Comparison of ENCODE assay signal across 7 mouse cellular contexts in the genomic region with DNA sequence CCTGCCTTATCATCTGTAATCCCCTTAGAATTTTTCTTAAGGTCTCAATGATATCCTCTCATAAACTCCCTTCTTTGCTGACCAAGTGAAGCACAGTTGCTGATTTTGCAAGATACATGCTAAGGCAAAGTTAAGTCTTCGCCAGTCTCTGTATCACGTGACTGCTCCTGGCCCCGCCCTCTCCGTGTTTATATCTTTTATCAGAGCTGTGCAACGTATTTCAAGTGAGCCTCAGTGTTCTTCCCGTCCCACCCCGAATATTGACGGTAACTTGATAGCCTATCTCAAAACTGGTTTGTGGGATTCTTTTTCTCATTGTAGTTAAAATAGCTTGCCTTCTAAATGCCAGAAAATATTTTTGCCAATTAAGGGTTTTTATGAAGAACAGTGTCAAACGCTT. TPM values are rescaled to one million over a fixed set of nuclear protein-coding genes. Genes with fewer than 3 reads are reported as not detected.
DNase-seq lines count a peak whose midpoint lies in the region; ATAC-seq and TF ChIP-seq lines count a peak whose summit lies in the region.

No protein-coding gene starts in this region.

- no peaks in the 10 kb centered on the region for H3K36me3 ChIP-seq in G1E (replicated peaks)
- H3K36me3 ChIP-seq in intestine, embryonic 16.5 days (ENCODE audit: control insufficient read depth, insufficient read depth, low read length), result no peaks in the 10 kb centered on the region
- H3K36me3 ChIP-seq in stomach, embryonic 16.5 days (ENCODE audit: control insufficient read depth, insufficient read depth, low read length), result no peaks in the 10 kb centered on the region

- 26% methylated on average over 9 of the region's 9 CpGs for WGBS in intestine, embryonic 16.5 days
- 15% methylated on average over 9 of the region's 9 CpGs for WGBS in stomach, embryonic 16.5 days

- H3K27me3 ChIP-seq in G1E (ENCODE audit: insufficient read depth, low read length), result peaks cover 5% of the 10 kb centered on the region; the same call in 1 of the 2 replicates
- H3K27me3 ChIP-seq in intestine, embryonic 16.5 days (replicated peaks; ENCODE audit: control insufficient read depth, insufficient read depth, low read length), result no peaks in the 10 kb centered on the region
- no peaks in the 10 kb centered on the region for H3K27me3 ChIP-seq in stomach, embryonic 16.5 days (ENCODE audit: control insufficient read depth, insufficient read depth, low read length)

- DNase-seq in G1E (ENCODE audit: low spot score), result peak; percentile 16
- peak; percentile 58 for DNase-seq in adrenal gland, postnatal 14 days
- DNase-seq in gastrocnemius, postnatal 25 days, result peak; percentile 57
- DNase-seq in lung, adult 18-20 months, result peak; percentile 66 to 71
- DNase-seq in cerebellum, postnatal 4 days (ENCODE audit: low spot score in 2 of 2), result no peak

- peak overlapping the region; percentile 78; the same call in 1 of the 2 replicates for H3K27ac ChIP-seq in intestine, embryonic 16.5 days (ENCODE audit: low read length)
- H3K27ac ChIP-seq in stomach, embryonic 16.5 days (ENCODE audit: low read length), result peak overlapping the region; percentile 88

- H3K9ac ChIP-seq in intestine, embryonic 16.5 days (ENCODE audit: low read depth, low read length), result peak overlapping the region; percentile 41
- H3K9ac ChIP-seq in stomach, embryonic 16.5 days (ENCODE audit: low read length), result peak overlapping the region; percentile 60

- peak overlapping the region; percentile 46 for H3K4me2 ChIP-seq in intestine, embryonic 16.5 days (ENCODE audit: low read depth, low read length)
- H3K4me2 ChIP-seq in stomach, embryonic 16.5 days (ENCODE audit: low read depth, low read length), result peak overlapping the region; percentile 58

- TF ChIP-seq CTCF in G1E (IDR thresholded peaks at IDR 0.05; ENCODE audit: low read depth, low read length), result no peak

- peaks cover 14% of the 10 kb centered on the region for H3K4me1 ChIP-seq in G1E (ENCODE audit: insufficient read depth, low read depth, low read length)
- peaks cover 4% of the 10 kb centered on the region; the same call in 1 of the 2 replicates for H3K4me1 ChIP-seq in intestine, embryonic 16.5 days (ENCODE audit: control insufficient read depth, insufficient read depth, low read length)
- peaks cover 16% of the 10 kb centered on the region for H3K4me1 ChIP-seq in stomach, embryonic 16.5 days (ENCODE audit: control insufficient read depth, insufficient read depth, low read length)

- H3K4me3 ChIP-seq in G1E (ENCODE audit: low read depth, low read length), result no peak overlapping the region; the same call in 1 of the 2 replicates
- H3K4me3 ChIP-seq in intestine, embryonic 16.5 days (ENCODE audit: low read length), result peak overlapping the region; percentile 24
- peak overlapping the region; percentile 36 for H3K4me3 ChIP-seq in stomach, embryonic 16.5 days (replicated peaks; ENCODE audit: low read length)

- no peaks in the 10 kb centered on the region for H3K9me3 ChIP-seq in G1E (replicated peaks)
- no peaks in the 10 kb centered on the region for H3K9me3 ChIP-seq in intestine, embryonic 16.5 days (ENCODE audit: control insufficient read depth, low read length)
- H3K9me3 ChIP-seq in stomach, embryonic 16.5 days (replicated peaks; ENCODE audit: control insufficient read depth, low read length), result no peaks in the 10 kb centered on the region

- ATAC-seq in G1E (ENCODE audit: extremely low read depth, insufficient number of reproducible peaks, low FRiP score, poor library complexity, severe bottlenecking), result peak; percentile 70; the same call in 1 of the 2 replicates
- ATAC-seq in intestine, embryonic 16.5 days, result peak; percentile 59; the same call in 1 of the 2 replicates
- ATAC-seq in stomach, embryonic 16.5 days (ENCODE audit: insufficient read depth, low FRiP score), result peak; percentile 76; the same call in 1 of the 2 replicates

RNA-seq across cellular contexts. Expression of gene Tyw5, which starts 29.5 kb away (rescaled TPM):
- total RNA-seq in G1E (2014; fragmentation: Nextera tagmentation) (67.6 and 94.2 TPM in 2 replicates), G1E (2017) (65.2 and 72.7 TPM in 2 replicates)
- 1.5 and 1.6 TPM in 2 replicates for polyA plus RNA-seq in G1E (2012)
- total RNA-seq in adrenal gland, postnatal 14 days (2021), result 12.5 and 16.2 TPM in 2 replicates
- 1 to 10 TPM; 4.5 to 4.6 TPM for total RNA-seq in gastrocnemius, postnatal 25 days (2021)
- 19.4 and 20.0 TPM in 2 replicates for polyA plus RNA-seq in intestine, embryonic 16.5 days (2015; fragmentation: Nextera tagmentation; extraction: Ambion mirVana)
- polyA plus RNA-seq in stomach, embryonic 16.5 days (2015; fragmentation: Nextera tagmentation; extraction: Ambion mirVana), result 27.2 and 29.2 TPM in 2 replicates

RNA-seq across cellular contexts. Expression of gene Maip1, which starts 30.3 kb away (rescaled TPM):
- total RNA-seq in G1E (2014; fragmentation: Nextera tagmentation), result 13.5 and 14.8 TPM in 2 replicates
- 18.7 and 19.0 TPM in 2 replicates for total RNA-seq in G1E (2017)
- 22.2 and 28.6 TPM in 2 replicates for polyA plus RNA-seq in G1E (2012)
- 13.3 and 13.9 TPM in 2 replicates for total RNA-seq in adrenal gland, postnatal 14 days (2021)
- total RNA-seq in gastrocnemius, postnatal 25 days (2021), result 1 to 10 TPM; 7.0 to 8.2 TPM
- 16.1 and 18.4 TPM in 2 replicates for polyA plus RNA-seq in intestine, embryonic 16.5 days (2015; fragmentation: Nextera tagmentation; extraction: Ambion mirVana)
- polyA plus RNA-seq in stomach, embryonic 16.5 days (2015; fragmentation: Nextera tagmentation; extraction: Ambion mirVana), result 15.8 and 17.1 TPM in 2 replicates

RNA-seq across cellular contexts. Expression of gene 1700066M21Rik, which starts 59.0 kb away (rescaled TPM):
- total RNA-seq in G1E (2014; fragmentation: Nextera tagmentation), result 25.5 and 27.6 TPM in 2 replicates
- total RNA-seq in G1E (2017), result 27.2 and 28.4 TPM in 2 replicates
- 14.6 and 24.1 TPM in 2 replicates for polyA plus RNA-seq in G1E (2012)
- 6.2 and 6.6 TPM in 2 replicates for total RNA-seq in adrenal gland, postnatal 14 days (2021)
- total RNA-seq in gastrocnemius, postnatal 25 days (2021), result 1 to 10 TPM; 2.3 to 2.5 TPM
- 10.9 and 11.5 TPM in 2 replicates for polyA plus RNA-seq in intestine, embryonic 16.5 days (2015; fragmentation: Nextera tagmentation; extraction: Ambion mirVana)
- polyA plus RNA-seq in stomach, embryonic 16.5 days (2015; fragmentation: Nextera tagmentation; extraction: Ambion mirVana), result 11.5 and 14.8 TPM in 2 replicates

Comparison
In these comparisons a context has a peak if more than half of its experiments do, and no peak if none do; other contexts are left out.
1. DNase-seq: peak in G1E (single experiment), adrenal gland, postnatal 14 days (single experiment), gastrocnemius, postnatal 25 days (single experiment) and lung, adult 18-20 months (2 of 2); none in cerebellum, postnatal 4 days (0 of 2).
2. Peak in every context shown above with its lines, with median percentiles within 50 percentile points of each other: ATAC-seq.